ENCODE assay signal across 15 mouse cellular contexts in genomic region chr16:19960407-19961058, GRCm38 (mm10). TPM values are rescaled to one million over a fixed set of nuclear protein-coding genes. Genes with fewer than 3 reads are reported as not detected.
DNase-seq lines count a peak whose midpoint lies in the region; ATAC-seq and TF ChIP-seq lines count a peak whose summit lies in the region.
"Had no signal": no experiment of that assay in that cellular context is flagged by ENCODE, and none has a peak within 500 bp of the region (broad histone marks: within the 10 kb centered on the region; RNA-seq: fewer than 3 reads in every experiment).

No protein-coding gene starts in this region.

- H3K4me2 ChIP-seq in forebrain, embryonic 14.5 days (ENCODE audit: low read length): no peak overlapping the region
- no peak overlapping the region for H3K4me2 ChIP-seq in forebrain, embryonic 11.5 days (ENCODE audit: low read depth, low read length, severe bottlenecking)
- H3K4me2 ChIP-seq: hindbrain, embryonic 14.5 days; limb, embryonic 12.5 days had no signal

- H3K4me3 ChIP-seq in forebrain, embryonic 14.5 days (ENCODE audit: low read depth, low read length): no peak overlapping the region
- no peak overlapping the region for H3K4me3 ChIP-seq in forebrain, embryonic 11.5 days (ENCODE audit: low read depth, low read length)
- H3K4me3 ChIP-seq in cortical plate, adult 2 months (ENCODE audit: insufficient read depth, low read length): no peak overlapping the region
- H3K4me3 ChIP-seq: erythroblast, embryonic 14.5 days; limb, embryonic 12.5 days had no signal

- H3K27me3 ChIP-seq in forebrain, embryonic 14.5 days (replicated peaks; ENCODE audit: control insufficient read depth, insufficient read depth, low read length): no peaks in the 10 kb centered on the region
- H3K27me3 ChIP-seq in forebrain, embryonic 11.5 days (ENCODE audit: control insufficient read depth, insufficient read depth, low read length): no peaks in the 10 kb centered on the region
- H3K27me3 ChIP-seq: limb, embryonic 12.5 days had no signal

- no peak for TF ChIP-seq CTCF in cortical plate, adult 2 months (IDR thresholded peaks at IDR 0.05; ENCODE audit: extremely low read depth, insufficient read depth, low read length)

- H3K27ac ChIP-seq in forebrain, embryonic 14.5 days (ENCODE audit: low read depth, low read length): no peak overlapping the region
- H3K27ac ChIP-seq in forebrain, embryonic 11.5 days (ENCODE audit: low read depth, low read length): no peak overlapping the region
- H3K27ac ChIP-seq in cortical plate, adult 2 months (ENCODE audit: insufficient read depth, low read length): peak overlapping the region; percentile 77
- H3K27ac ChIP-seq: hindbrain, embryonic 14.5 days; limb, embryonic 12.5 days had no signal

- peak; percentile 12 for DNase-seq in forebrain, embryonic 14.5 days (ENCODE audit: low spot score)
- DNase-seq in forebrain, embryonic 11.5 days (ENCODE audit: low spot score): no peak
- DNase-seq in layer of hippocampus, adult 9-11 months: peak; percentile 48
- DNase-seq in layer of hippocampus, adult 18-20 months (ENCODE audit: low spot score in 2 of 2): no peak
- peak; percentile 25 for DNase-seq in 416B (ENCODE audit: low read depth)
- no peak for DNase-seq in natural killer cell, adult 2 months (ENCODE audit: low spot score in 2 of 2)
- DNase-seq in cerebellum, adult 11 months: no peak
- DNase-seq: embryo, embryonic 11 days; kidney, adult 8-10 months; lung, adult 2 months had no signal

- H3K4me1 ChIP-seq in forebrain, embryonic 14.5 days (ENCODE audit: control insufficient read depth, insufficient read depth, low read length): no peaks in the 10 kb centered on the region
- H3K4me1 ChIP-seq in forebrain, embryonic 11.5 days (replicated peaks; ENCODE audit: control insufficient read depth, insufficient read depth, low read length): 0 out of 2 replicates have a peak, but pooled peaks cover 3% of the 10 kb centered on the region
- no peaks in the 10 kb centered on the region for H3K4me1 ChIP-seq in cortical plate, adult 2 months (ENCODE audit: control insufficient read depth, insufficient read depth, low read length)
- H3K4me1 ChIP-seq: limb, embryonic 12.5 days had no signal

- no peak for TF ChIP-seq POLR2A in cortical plate, adult 2 months (IDR thresholded peaks at IDR 0.05; ENCODE audit: extremely low read depth, insufficient read depth, low read length)

- no peaks in the 10 kb centered on the region for H3K36me3 ChIP-seq in forebrain, embryonic 14.5 days (ENCODE audit: control insufficient read depth, insufficient read depth, low read length)
- H3K36me3 ChIP-seq in forebrain, embryonic 11.5 days (ENCODE audit: control insufficient read depth, insufficient read depth, low read length): no peaks in the 10 kb centered on the region
- H3K36me3 ChIP-seq: limb, embryonic 12.5 days had no signal

- H3K9me3 ChIP-seq in forebrain, embryonic 14.5 days (replicated peaks; ENCODE audit: control insufficient read depth, low read length): no peaks in the 10 kb centered on the region
- H3K9me3 ChIP-seq in forebrain, embryonic 11.5 days (ENCODE audit: control insufficient read depth, low read length): no peaks in the 10 kb centered on the region
- H3K9me3 ChIP-seq: G1E; limb, embryonic 12.5 days had no signal

- H3K9ac ChIP-seq in forebrain, embryonic 14.5 days (ENCODE audit: low read length): no peak overlapping the region
- H3K9ac ChIP-seq in forebrain, embryonic 11.5 days (ENCODE audit: low read length): no peak overlapping the region
- H3K9ac ChIP-seq: hindbrain, embryonic 14.5 days; limb, embryonic 12.5 days had no signal

- 37% methylated on average over 4 of the region's 4 CpGs for WGBS in forebrain, embryonic 14.5 days
- 57% methylated on average over 4 of the region's 4 CpGs for WGBS in forebrain, embryonic 11.5 days

- ATAC-seq in forebrain, embryonic 14.5 days: no peak
- ATAC-seq in forebrain, embryonic 11.5 days (replicated peaks; ENCODE audit: low FRiP score): no peak

RNA-seq across cellular contexts. Expression of gene Klhl6, which starts 22.3 kb away (rescaled TPM):
- 3.7 and 4.3 TPM in 2 replicates for polyA plus RNA-seq in forebrain, embryonic 14.5 days (2014; fragmentation: Nextera tagmentation; extraction: Ambion mirVana)
- 7.1 and 7.2 TPM in 2 replicates for polyA plus RNA-seq in forebrain, embryonic 11.5 days (2014; fragmentation: Nextera tagmentation; extraction: Ambion mirVana)
- total RNA-seq in layer of hippocampus, adult 18-20 months (2021): 1 to 10 TPM in 1 of 2 experiments, under 1 TPM in 1; 0.76 to 1.5 TPM
- polyA plus RNA-seq in cortical plate, adult 2 months (2012; rRNA removed): 2.7 and 2.8 TPM in 2 replicates
- polyA plus RNA-seq: erythroblast, embryonic 14.5 days had no signal

Comparison
In these comparisons a context has a peak if more than half of its experiments do, and no peak if none do; other contexts are left out.
1. DNase-seq: peak in forebrain, embryonic 14.5 days (single experiment), layer of hippocampus, adult 9-11 months (single experiment) and 416B (single experiment); none in forebrain, embryonic 11.5 days (single experiment), layer of hippocampus, adult 18-20 months (0 of 2), natural killer cell, adult 2 months (0 of 2) and cerebellum, adult 11 months (single experiment).